Mouse (Mus musculus): ENCODE measurements around the gene Ndufaf8. TPM values are rescaled to one million over a fixed set of nuclear protein-coding genes. Genes with fewer than 3 reads are reported as not detected.

The Ndufaf8 gene
- polyA plus RNA-seq, 1 experiment: 47.7 TPM

DNA sequence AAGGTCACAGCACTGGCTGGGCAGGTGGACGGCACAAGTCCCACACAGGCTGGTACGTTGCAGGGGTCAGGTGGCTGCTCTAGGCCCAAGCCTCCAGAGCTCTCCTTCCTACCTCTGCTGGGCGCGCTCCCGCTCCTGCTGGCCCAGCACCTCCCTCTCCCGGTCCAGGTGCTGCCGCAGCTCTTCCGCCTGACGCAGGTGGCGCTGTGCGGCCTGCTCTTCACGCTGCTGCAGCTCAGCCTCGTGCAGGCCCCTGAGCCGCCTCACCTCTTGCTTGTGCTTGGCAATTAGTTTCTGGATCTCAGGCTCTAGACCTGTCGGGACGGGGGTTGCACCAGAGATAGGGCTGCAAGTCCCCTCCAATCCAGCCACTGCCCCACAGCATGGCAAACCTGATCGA lies 30.9 kb upstream of the Ndufaf8 start:
- 93% methylated on average over 17 of the region's 17 CpGs for WGBS
- H3K4me1 ChIP-seq (replicated peaks; ENCODE audit: control insufficient read depth, insufficient read depth, low read length): no peaks in the 10 kb centered on the region
- no peak overlapping the region for H3K27ac ChIP-seq (ENCODE audit: control insufficient read depth, insufficient read depth, low read length)
- TF ChIP-seq CTCF (IDR thresholded peaks at IDR 0.05; ENCODE audit: borderline replicate concordance, control insufficient read depth, extremely low read depth, insufficient read depth, low read length, poor library complexity) (no peak), POLR2A (IDR thresholded peaks at IDR 0.05; ENCODE audit: control insufficient read depth, extremely low read depth, insufficient read depth, low read length, poor library complexity) (no peak)
- no peaks in the 10 kb centered on the region for H3K36me3 ChIP-seq (ENCODE audit: control insufficient read depth, insufficient read depth, low read length)
- no peaks in the 10 kb centered on the region for H3K27me3 ChIP-seq (ENCODE audit: control insufficient read depth, insufficient read depth, low read length)
- H3K4me3 ChIP-seq (ENCODE audit: control insufficient read depth, insufficient read depth, low read length): no peak overlapping the region
- DNase-seq: no peak

- Histone ChIP-seq H3K27me3 (ENCODE audit: control insufficient read depth, insufficient read depth, low read length) (no peaks in the 10 kb centered on the region), H3K36me3 (ENCODE audit: control insufficient read depth, insufficient read depth, low read length) (no peaks in the 10 kb centered on the region), H3K4me3 (ENCODE audit: control insufficient read depth, insufficient read depth, low read length) (no peak overlapping the region), H3K27ac (ENCODE audit: control insufficient read depth, insufficient read depth, low read length) (no peak overlapping the region), H3K4me1 (replicated peaks; ENCODE audit: control insufficient read depth, insufficient read depth, low read length) (no peaks in the 10 kb centered on the region)
- DNase-seq: no peak
- 90% methylated on average over 11 of the region's 11 CpGs for WGBS
- no peak for TF ChIP-seq CTCF (IDR thresholded peaks at IDR 0.05; ENCODE audit: borderline replicate concordance, control insufficient read depth, extremely low read depth, insufficient read depth, low read length, poor library complexity)
- no peak for TF ChIP-seq POLR2A (IDR thresholded peaks at IDR 0.05; ENCODE audit: control insufficient read depth, extremely low read depth, insufficient read depth, low read length, poor library complexity)
Measured at GRCm38 (mm10) chr11:120069261-120069660, 29.5 kb upstream of the Ndufaf8 start.

GRCm38 (mm10) chr11:120070286-120070930 lies 28.3 kb upstream of the Ndufaf8 start:
- Histone ChIP-seq H3K27ac (ENCODE audit: control insufficient read depth, insufficient read depth, low read length) (no peak overlapping the region), H3K4me3 (ENCODE audit: control insufficient read depth, insufficient read depth, low read length) (no peak overlapping the region), H3K27me3 (ENCODE audit: control insufficient read depth, insufficient read depth, low read length) (no peaks in the 10 kb centered on the region), H3K4me1 (replicated peaks; ENCODE audit: control insufficient read depth, insufficient read depth, low read length) (no peaks in the 10 kb centered on the region), H3K36me3 (ENCODE audit: control insufficient read depth, insufficient read depth, low read length) (no peaks in the 10 kb centered on the region)
- no peak for DNase-seq
- TF ChIP-seq CTCF (IDR thresholded peaks at IDR 0.05; ENCODE audit: borderline replicate concordance, control insufficient read depth, extremely low read depth, insufficient read depth, low read length, poor library complexity) (no peak), POLR2A (IDR thresholded peaks at IDR 0.05; ENCODE audit: control insufficient read depth, extremely low read depth, insufficient read depth, low read length, poor library complexity) (no peak)
- 97% methylated on average over 27 of the region's 27 CpGs for WGBS

- no peak for DNase-seq
- 89% methylated on average over 12 of the region's 12 CpGs for WGBS
- H3K4me3 ChIP-seq (ENCODE audit: control insufficient read depth, insufficient read depth, low read length): no peak overlapping the region
- no peaks in the 10 kb centered on the region for H3K27me3 ChIP-seq (ENCODE audit: control insufficient read depth, insufficient read depth, low read length)
- no peaks in the 10 kb centered on the region for H3K36me3 ChIP-seq (ENCODE audit: control insufficient read depth, insufficient read depth, low read length)
- no peak overlapping the region for H3K27ac ChIP-seq (ENCODE audit: control insufficient read depth, insufficient read depth, low read length)
- H3K4me1 ChIP-seq (replicated peaks; ENCODE audit: control insufficient read depth, insufficient read depth, low read length): no peaks in the 10 kb centered on the region
- TF ChIP-seq CTCF (IDR thresholded peaks at IDR 0.05; ENCODE audit: borderline replicate concordance, control insufficient read depth, extremely low read depth, insufficient read depth, low read length, poor library complexity) (no peak), POLR2A (IDR thresholded peaks at IDR 0.05; ENCODE audit: control insufficient read depth, extremely low read depth, insufficient read depth, low read length, poor library complexity) (no peak)
Measured at GRCm38 (mm10) chr11:120071065-120071464, 27.7 kb upstream of the Ndufaf8 start.

GRCm38 (mm10) chr11:120071731-120072320 lies 26.9 kb upstream of the Ndufaf8 start:
- DNase-seq: no peak
- Histone ChIP-seq H3K27me3 (ENCODE audit: control insufficient read depth, insufficient read depth, low read length) (no peaks in the 10 kb centered on the region), H3K27ac (ENCODE audit: control insufficient read depth, insufficient read depth, low read length) (no peak overlapping the region), H3K4me3 (ENCODE audit: control insufficient read depth, insufficient read depth, low read length) (no peak overlapping the region), H3K4me1 (replicated peaks; ENCODE audit: control insufficient read depth, insufficient read depth, low read length) (no peaks in the 10 kb centered on the region), H3K36me3 (ENCODE audit: control insufficient read depth, insufficient read depth, low read length) (no peaks in the 10 kb centered on the region)
- TF ChIP-seq POLR2A (IDR thresholded peaks at IDR 0.05; ENCODE audit: control insufficient read depth, extremely low read depth, insufficient read depth, low read length, poor library complexity) (no peak), CTCF (IDR thresholded peaks at IDR 0.05; ENCODE audit: borderline replicate concordance, control insufficient read depth, extremely low read depth, insufficient read depth, low read length, poor library complexity) (no peak)
- WGBS: 94% methylated on average over 7 of the region's 7 CpGs

DNA sequence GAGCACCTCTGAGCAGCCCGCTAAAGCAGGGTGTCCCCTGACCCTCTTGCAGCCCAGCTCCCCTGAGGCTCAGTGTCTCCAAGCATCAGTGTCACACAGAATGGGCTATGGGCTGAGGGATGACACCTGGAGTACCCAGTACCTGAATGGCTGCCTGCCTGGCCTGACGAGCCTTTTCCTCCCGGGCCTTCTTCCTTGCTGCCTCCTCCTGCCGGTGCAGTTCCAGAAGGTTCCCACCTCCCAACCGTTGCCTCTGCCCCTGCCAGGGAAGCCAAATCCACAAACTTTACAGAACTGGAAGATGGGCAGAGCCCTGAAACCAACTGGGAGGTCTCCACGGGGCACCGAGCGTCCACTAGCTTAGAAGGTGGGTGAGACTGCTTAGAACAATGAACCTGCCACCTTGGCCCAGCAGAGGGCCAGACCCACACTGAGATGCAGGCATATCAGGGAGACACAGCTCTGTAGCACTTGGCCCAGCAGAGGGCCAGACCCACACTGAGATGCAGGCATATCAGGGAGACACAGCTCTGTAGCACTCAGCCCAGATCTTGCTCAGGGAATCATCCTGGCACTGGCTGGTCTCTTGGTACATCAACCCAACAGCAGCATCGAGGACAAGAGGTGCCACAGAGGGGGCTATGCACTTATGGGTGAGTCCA lies 25.6 kb upstream of the Ndufaf8 start:
- WGBS: 96% methylated on average over 9 of the region's 9 CpGs
- no peaks in the 10 kb centered on the region for H3K27me3 ChIP-seq (ENCODE audit: control insufficient read depth, insufficient read depth, low read length)
- no peaks in the 10 kb centered on the region for H3K36me3 ChIP-seq (ENCODE audit: control insufficient read depth, insufficient read depth, low read length)
- no peak overlapping the region for H3K27ac ChIP-seq (ENCODE audit: control insufficient read depth, insufficient read depth, low read length)
- H3K4me3 ChIP-seq (ENCODE audit: control insufficient read depth, insufficient read depth, low read length): no peak overlapping the region
- no peak for DNase-seq
- no peaks in the 10 kb centered on the region for H3K4me1 ChIP-seq (replicated peaks; ENCODE audit: control insufficient read depth, insufficient read depth, low read length)
- no peak for TF ChIP-seq POLR2A (IDR thresholded peaks at IDR 0.05; ENCODE audit: control insufficient read depth, extremely low read depth, insufficient read depth, low read length, poor library complexity)
- no peak for TF ChIP-seq CTCF (IDR thresholded peaks at IDR 0.05; ENCODE audit: borderline replicate concordance, control insufficient read depth, extremely low read depth, insufficient read depth, low read length, poor library complexity)

Measured in thymus, adult 2 months (tissue).